Mouse (Mus musculus) adrenal gland, adult (tissue): ENCODE data around the gene Dpm2.

Experiments
- DNase-seq, 2 experiments: peaks; one replicate each; pipeline ENCODE4 v3.0.0; 2022 to 2023; ENCODE audit warnings: low spot score in 1 of 2; ENCODE audit not compliant: inconsistent age in 2 of 2

Gene Dpm2

DNA sequence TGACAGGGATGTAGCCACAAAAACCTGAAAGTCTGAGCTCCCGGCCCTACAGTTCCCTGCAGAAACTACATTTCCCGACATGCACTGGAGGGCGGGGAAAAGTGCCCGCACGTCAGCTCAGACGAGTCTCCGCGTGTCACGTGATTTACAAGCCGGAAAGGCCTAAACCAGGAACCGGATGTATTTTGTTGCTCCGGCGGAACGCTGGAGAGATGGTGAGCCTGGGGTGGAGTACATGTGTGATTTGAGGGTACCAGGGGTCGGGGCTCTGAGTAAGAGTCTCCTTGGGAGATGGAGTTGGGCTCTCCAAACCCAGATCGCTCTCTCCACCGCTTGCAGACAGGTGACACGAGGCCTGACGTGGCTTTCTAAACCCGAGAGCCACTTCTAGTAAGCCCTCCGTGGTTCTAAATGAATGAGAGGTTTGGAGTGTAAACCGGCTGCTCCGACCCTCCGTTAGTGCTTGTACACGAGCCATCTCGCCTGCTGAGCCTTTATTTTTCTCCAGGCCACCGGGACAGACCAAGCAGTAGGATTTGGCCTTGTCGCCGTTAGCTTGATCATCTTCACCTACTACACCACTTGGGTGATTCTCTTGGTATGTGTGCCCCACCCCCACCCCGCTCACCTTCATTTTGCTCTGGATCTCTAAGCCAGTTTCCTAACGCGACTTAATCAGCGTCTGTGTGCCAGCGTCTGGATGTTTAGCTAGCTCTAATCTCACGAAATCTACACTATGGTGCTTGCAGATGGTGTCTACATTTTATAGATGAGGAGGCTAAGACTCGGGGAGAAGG is at the start of gene Dpm2:
TSS of gene Dpm2 (plus strand) at position 161 of the 797 bp plus-strand sequence.
- peak; percentile 91 to 96 for DNase-seq

DNA sequence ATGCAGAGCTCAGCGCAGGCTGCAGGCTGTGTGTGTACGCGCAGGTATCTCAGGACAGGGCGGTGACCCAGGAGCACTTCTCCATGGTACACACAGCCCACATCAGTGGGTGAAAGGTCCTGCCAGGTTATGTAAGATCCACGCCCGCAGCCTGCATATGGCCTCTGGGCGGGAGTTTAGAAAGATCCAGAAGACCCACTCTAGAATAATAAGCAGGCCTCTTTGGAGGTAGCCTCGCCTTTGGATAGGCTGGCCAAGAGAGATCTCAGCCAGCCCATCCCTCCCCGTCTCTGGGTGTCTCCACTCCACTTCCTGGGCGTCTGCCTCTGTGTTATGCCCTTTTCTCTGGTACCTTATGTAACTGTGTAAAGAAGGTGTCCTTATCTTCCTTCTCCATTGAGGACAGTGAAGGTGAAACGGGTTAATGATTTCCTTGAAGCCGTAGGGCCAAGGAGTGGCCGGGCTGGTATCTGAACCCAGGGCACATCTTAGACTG is 46.1 kb upstream of the Dpm2 start:
- DNase-seq: no peak

DNA sequence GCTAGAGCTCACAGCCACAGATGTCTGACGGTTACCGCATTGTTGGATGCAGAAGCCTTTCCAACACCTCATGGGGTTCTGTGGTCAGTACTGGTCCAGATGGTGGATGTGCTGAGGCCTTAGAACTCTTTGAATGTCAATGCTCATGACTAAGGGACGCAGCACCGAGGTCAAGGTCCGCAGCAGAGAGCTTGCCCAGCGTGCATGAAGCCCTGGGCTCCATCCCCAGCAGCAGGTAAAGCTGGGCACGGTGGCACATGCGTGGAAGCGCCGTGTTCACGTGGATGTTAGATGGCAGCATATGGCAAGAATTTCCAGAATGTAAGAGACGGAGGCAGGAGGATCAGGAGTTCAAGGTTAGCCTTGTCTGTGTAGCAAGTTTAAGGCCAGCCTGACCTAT is 44.8 kb upstream of the Dpm2 start:
- DNase-seq: peak; percentile 76 to 90

DNA sequence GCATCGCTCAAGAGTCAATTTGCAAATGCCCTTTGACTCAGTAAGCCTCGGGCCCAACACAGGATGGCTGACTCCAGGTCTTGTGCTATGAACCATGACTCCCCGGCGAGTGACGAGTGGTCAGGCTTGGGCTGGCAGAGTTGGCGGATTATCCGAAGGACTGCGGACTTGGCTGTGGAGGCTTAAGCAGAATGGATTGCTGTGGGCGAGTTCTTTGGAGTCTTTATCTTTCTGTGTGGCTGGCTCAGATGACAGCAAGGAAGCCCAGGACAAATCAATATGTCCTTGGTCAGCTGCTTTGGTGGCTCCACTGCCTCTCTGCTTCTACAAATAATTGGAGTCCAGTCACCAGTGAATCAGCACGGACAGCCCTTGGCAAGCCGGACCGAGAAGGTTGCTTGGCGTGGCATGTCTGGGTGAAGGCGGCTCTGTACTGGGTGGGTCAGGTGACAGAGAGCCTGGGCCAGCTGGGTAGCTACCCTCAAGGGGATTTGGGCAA is 43.1 kb upstream of the Dpm2 start:
- DNase-seq: peak; percentile 86 to 93

DNA sequence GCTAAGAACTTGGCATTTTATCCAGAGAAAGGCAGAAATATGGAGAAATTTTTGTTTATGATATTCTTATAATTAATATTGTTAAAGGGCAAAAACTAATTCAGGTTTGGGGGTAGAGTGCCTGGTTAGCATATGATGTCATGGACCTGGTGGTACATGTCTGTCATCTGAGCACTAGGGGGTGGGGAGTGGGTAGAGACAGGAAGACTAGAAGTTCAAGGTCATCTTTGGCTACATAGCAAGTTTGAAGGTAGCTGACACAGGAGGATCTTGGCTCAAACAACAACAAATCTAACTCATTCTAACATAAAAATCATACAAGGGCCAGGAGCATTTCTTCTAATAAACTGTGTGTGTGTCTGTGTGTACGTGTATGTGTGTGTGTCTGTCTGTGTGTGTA is 42.3 kb upstream of the Dpm2 start:
- peak in 1 of 2 experiments; percentile 67 for DNase-seq

DNA sequence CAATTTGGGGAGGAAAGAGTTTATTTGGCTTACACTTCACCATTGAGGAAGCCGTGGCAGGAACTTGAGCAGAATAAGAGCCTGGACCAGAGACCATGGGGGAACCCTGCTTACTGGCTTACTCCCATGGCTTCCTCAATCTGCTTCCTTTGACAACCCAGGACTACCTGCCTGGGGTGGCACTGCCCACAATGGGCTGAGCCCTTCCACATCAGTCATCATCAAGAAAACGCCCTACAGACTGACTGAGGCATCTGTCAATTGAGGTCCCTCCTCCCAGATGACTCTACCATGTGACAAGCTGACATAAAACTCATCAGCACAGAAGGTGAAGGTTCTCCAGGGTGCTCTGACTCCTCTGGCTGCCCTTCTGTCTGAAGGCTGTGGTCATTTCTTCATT is 40.2 kb upstream of the Dpm2 start:
- DNase-seq: peak in 1 of 2 experiments; percentile 77

DNA sequence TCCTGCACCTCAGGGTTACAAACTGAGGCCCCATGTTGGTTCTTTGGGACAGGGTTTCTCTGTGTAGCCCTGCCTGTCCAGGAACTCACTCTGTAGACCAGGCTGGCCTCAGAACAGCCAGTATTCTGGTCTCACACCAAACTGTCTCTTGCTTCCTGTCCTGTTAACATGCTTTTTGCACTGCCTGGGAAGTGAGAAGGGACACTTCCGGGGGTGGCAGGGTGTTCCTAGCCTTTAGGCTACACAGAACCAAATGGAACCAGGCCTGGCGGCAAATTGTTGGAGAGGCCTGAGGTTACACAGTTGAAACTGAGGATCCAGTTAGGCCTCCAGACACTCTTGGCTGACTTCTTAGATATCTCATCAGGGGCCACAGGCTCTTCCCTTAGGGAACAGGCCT is 37.5 kb upstream of the Dpm2 start:
- DNase-seq: no peak

DNA sequence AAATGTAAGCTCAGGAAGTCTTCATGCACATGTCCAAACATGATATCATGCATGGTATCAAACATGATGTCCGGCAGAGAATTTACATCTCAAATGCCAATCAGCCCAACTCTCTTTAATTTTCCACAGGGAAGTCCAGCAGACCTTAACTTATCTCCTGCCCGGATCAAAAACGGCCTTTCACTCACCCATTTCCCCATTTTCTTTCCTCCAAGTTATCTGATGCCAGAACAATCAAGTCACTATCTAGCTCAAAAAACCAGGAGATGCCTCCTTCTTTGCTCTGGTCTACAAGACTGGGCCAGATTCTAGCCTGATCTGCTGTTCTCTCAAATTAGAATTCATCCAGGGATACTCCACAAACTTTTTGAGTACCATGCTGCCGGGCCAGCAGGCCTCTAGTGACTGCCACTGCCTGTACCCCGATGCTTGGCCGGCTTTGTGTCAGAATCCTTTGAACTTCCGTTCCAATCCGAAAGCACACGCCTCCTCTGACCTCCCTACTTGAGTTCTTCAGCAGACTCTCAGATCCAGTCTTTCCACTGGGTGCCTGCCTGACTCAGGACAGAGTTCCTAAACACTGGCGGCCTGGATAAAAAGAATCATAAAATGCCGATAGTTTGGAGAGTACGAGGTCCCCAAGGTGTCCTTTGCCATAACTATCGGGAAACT is 36.5 kb upstream of the Dpm2 start:
- peak; percentile 77 to 90 for DNase-seq

DNA sequence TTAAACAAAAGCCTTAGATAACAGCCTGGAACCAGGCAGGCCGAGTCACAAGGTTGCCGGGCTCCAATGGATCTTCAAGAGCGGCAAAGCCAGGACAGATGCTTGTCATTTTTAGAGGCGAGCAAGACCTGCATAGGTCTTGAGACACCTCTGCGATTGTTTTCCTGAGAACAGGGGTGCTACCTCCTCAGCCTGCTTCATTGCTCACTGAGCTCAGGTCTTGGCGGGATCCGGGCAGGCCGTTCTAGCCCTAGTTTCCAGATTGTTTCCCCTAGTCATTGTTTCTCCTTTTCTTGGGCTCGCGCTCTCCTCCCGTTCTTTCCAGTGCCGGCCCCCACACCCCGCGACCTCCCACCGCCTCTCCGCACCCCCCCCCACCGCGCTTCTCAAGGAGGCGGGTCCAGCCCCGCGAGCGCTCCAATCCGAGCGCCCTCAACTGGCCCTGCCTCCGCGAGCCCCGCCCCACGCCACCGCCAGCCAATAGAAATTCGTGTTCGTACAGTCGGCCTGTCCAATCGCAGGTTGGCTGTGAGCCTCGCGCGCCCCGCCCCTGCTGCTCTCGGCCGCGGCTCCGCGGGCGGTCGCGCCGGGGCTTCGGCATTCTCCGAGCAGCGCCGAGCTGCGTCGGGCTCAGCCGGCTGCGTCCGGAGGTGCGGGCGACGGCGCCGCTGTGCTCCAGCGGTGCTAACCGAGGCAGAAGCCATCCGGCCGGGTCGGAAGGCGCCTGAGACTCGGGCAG is 35.8 kb upstream of the Dpm2 start, which contains the start of gene Fam102a:
TSS of gene Fam102a (plus strand) at position 600 of the 739 bp plus-strand sequence.
- DNase-seq: peak; percentile 99

DNA sequence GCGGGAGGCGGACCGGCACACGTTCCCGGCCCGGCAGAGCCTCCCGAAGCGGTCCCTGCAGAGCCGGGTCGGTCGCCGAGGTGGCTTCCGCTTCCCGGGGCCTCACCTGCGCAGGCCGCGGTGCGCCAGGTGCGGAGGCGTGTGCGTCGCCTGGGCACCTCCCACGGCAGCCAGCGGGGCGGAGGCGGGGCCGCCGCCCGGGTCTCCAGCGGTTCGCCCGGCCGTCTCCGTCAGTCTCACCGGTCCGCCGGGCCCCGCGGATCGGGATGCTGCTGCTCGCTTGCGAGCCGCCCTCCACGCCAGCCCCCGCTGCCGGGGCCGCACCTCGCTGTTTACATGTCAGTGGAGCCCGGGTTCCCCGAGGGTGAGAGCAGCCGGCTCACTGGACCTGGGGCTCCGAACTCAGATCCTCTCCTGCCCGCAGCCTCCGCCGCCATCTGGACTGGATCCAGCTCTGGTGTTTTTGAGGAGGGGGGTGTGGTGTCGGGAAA is 35.1 kb upstream of the Dpm2 start:
- DNase-seq: peak; percentile 78 to 85

DNA sequence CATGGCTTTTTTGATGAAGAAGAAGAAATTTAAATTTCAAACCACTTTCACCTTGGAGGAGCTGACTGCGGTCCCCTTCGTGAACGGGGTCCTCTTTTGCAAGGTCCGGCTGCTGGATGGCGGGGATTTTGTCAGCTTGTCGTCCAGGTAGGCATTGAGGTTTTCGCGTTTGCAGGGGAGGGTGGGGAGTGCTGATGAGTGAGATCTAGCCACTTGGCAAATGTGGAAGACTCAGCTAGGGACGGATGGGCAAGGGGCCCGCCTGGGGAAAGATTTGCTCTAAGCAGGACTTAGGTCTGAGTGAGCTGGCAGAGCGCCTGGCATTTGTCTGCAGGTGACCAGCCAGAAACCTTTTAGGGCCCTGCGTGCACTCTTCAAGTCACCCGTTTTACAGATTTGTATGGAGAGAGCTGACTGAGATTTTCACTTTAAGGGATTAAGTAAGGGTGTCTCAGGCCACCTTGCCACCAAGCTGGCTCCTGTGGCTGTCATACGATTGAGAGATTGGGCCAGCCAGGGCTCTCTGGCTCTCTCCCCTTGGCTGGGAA is 34.5 kb upstream of the Dpm2 start:
- peak; percentile 52 to 78 for DNase-seq

DNA sequence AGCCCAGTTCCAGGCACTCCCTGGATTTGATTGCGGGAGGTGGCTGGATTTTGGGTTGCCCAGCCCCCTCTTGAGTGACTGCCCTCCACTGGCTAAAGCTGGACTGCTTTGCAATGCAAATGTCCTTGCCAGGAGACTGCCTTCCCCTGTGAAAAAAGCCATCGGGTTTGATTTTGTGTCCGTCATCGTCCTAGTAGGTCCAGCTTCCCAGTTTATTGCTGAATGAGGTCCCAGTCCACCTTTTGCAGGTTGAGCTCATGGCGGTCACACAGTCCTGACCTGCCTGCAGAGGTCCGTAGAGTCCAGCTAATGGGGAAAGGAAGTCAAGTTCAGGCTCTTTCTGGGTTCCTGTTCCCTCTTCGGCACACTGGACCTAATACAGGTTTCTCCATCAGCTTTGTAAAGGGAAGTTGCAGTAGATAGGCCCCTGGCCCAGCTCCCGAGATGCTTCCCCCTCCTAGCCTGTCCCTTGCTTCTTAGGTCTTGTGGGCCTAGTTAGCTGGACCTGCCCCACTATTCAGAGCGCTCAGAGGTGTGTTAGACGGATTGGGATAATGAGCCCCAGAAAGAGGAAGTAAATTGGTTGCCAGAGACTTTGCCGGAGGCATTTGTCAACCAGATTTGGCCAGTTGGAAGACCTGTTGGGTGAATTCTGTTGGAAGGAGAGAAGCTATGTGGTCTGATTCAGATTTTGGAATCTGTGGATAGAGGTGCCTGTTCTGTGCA is 33.9 kb upstream of the Dpm2 start:
- peak; percentile 69 to 88 for DNase-seq

DNA sequence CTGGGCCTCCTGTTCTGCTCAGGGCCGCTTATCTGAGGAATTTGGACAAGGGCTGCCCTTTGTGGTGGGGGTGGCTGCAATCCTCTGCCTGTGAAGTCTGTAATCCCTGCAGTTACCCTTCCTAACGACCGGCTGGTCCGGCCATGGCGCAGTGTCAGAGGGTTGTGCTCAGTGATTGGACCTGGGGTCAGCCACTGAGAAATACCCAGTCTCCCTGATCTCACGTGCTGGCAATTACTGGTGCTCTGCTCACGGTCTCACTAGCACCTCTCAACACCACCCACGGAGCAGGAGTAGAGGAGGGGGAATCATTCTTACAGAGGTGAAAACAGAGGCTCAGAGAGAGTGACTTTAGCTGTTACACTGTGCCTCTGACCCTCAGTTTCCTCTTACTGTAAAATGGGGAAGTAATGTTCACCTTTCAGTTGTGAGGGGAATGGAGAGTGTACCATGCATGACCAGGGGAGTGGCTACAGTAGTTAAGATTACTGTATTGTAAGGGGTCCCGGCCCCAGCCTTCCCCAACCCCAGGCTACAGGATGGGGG is 33.2 kb upstream of the Dpm2 start:
- peak in 1 of 2 experiments; percentile 61 for DNase-seq

DNA sequence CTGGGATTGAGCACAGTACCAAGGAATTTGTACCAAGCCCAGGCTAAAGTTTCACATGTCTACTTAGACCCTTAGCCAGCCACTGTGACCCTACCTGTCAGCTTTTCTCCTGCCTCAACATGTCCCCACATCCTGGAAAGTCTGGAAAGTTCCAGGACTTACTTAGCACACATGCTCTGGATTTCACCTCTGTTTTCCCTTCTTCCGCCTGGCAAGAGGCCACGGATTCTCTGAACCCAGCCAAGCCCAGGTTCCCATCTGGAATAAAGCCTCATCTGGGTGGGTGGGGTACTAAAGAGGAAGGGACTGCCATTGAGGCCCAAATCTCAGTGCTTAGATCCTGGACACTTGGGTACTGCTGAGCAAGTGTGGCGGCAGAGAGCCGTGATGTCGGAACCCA is 32.7 kb upstream of the Dpm2 start:
- DNase-seq: peak in 1 of 2 experiments; percentile 64

DNA sequence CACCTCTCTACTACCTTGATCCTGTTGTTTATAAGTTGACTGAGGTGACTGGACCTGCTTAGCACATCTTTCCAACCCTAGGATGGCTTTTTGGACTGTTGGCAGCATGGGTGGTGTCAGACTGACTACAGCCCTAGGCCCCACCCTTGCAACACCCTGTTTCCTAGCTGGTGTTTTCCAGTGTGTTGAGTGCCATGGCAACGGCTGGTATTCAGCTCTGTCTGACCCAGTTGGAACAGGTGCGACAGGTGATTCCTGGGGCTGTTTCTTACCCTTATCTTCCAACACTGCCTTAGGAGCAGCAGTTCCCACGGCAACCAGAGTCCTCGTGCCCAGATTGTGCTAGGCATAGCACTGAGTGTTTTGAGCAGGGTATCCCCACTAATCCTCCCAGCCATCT is 32.2 kb upstream of the Dpm2 start:
- no peak for DNase-seq

DNA sequence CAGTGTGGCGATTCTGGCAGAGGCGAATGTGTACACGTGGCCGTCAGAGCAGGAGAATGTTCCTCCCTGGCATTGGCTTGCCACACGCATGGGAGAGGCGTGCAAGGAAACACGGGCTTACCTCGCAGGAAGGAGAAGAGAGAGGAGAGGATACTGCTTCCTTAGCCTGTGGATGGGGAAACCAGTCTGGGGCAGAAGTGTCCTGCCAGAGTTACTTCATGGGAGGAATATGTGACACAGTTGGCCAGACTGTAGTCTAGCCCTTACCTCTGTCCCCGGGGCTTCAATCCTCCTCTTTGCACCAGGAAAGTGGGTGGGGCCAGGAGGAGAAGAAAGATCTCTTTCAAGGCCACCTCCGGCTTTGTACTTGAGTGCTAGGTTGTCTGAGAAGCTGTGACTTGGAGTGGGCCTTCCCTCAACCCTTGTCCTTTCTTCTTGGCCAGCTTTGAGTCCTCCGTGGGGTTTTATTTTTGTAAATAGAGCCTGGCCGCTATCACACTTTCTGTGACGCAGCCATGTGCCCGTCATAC is 31.1 kb upstream of the Dpm2 start:
- no peak for DNase-seq

DNA sequence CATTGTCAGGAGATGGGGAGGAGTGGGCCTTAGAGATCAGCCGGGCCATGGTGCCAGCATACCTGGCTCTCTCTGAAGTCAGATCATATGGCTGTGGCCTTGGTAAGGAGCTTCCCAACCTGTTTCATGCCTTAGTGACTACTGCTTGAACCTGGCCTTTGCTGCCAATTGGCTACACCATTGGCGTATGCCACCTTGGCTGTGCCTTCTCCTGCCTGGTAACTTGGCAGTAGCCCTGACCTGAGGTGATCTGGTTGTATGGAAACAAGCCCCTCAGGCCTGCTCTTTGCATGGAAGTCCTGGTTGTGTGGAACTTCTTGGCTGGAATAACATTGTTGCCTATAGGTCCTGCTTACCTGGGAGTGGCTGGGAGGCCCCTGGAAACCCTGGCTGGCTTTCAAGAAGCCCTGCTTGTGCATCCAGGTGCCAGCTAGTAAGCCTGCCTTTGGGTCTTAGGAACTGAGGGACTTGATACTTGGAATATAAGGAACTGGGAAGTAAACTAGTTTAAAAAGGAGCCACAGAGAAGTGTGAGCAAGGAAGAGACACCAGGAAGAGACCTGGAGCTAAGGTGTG is 29.2 kb upstream of the Dpm2 start:
- DNase-seq: no peak

DNA sequence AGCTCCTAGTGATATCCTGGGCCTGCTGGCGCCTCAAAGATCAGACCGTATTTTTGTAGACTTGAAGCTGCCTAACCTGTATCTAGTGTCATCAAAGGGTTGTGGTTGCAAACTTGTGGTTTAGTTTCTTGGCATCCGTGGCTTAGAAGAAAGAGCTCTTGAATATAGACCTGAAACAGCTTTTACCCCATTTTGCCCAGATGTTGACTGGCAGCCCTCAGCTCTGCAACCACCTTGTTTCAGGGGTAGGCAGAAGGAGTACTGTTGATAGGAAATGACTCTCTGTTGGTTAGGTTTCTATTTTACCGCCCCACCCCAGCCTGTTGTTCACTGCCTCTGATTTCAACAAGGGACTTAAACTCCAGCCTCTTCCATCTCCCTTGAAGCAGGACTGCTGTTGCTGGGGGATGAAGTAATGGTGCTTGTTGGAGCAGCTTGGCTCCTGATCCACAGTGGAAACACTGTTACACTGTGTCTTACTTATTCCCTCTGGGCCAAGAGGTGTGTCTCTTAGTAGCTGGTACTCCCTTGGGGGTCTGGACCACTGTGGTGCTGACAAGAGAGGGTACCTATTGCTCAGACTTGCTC is 28.6 kb upstream of the Dpm2 start:
- DNase-seq: no peak

DNA sequence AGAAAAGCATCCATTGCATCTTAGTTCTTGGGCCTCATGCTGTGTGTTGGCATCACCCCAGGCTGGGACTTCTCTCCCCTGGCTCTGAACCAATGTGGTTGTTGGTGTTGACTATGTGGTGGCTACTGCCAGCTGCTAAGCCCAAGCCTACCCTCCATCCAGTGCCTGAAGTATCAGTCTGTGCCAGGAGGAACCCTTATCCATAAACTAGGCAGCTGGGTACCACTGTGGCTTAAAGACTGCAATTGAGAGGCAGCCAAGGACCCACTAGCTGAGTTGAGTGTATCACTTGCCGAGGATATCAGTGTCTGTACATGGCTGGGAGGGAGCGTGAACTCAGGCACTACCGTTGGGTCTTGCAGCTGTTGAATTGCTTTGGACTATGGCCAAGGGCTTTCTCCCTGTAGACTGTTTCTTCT is 27.6 kb upstream of the Dpm2 start:
- DNase-seq: no peak
